Mouse (Mus musculus) liver, embryonic 13.5 days (tissue): ENCODE measurements at regions not wholly inside any gene's neighbourhood (a gene's known extent, or its start where the extent isn't known, plus 50 kb on each side); places are given as distances from the start of the nearest gene placed in this dataset.

Experiments used
- ATAC-seq: fragments of 200-750 bp; cut with Nextera tagmentation; 2 replicates; pipeline ENCODE4 v1.8.0; 2017; ENCODE audit warnings: low read depth, mild to moderate bottlenecking, moderate number of reproducible peaks, moderate library complexity
- DNase-seq: peaks from one replicate; pipeline ENCODE4 v3.0.0; 2022
- H3K27ac ChIP-seq: fragments of 300-500 bp; sonication (generic); 2 replicates; pipeline ENCODE4 v1.5.1; 2015; ENCODE audit warnings: moderate library complexity, mild to moderate bottlenecking, inconsistent platforms
- H3K27me3 ChIP-seq: fragments of 300-500 bp; sonication (generic); 2 replicates; pipeline ENCODE4 v1.6.1; 2015; ENCODE audit warnings: mild to moderate bottlenecking, inconsistent platforms
- H3K36me3 ChIP-seq: fragments of 300-500 bp; sonication (generic); 2 replicates; pipeline ENCODE4 v1.6.1; 2015; ENCODE audit warnings: mild to moderate bottlenecking, inconsistent platforms
- H3K4me1 ChIP-seq: fragments of 300-500 bp; sonication (generic); replicated peaks from 2 replicates; pipeline ENCODE4 v1.6.1; 2015; ENCODE audit warnings: inconsistent platforms
- H3K4me2 ChIP-seq: fragments of 300-500 bp; sonication (generic); 2 replicates; pipeline ENCODE4 v1.6.1; 2015; ENCODE audit warnings: inconsistent platforms, mild to moderate bottlenecking, moderate library complexity
- H3K4me3 ChIP-seq: fragments of 300-500 bp; sonication (generic); replicated peaks from 2 replicates; pipeline ENCODE4 v1.5.1; 2015; ENCODE audit warnings: mild to moderate bottlenecking, inconsistent platforms
- H3K9ac ChIP-seq: fragments of 300-500 bp; sonication (generic); 2 replicates; pipeline ENCODE4 v1.6.1; 2015; ENCODE audit warnings: mild to moderate bottlenecking, inconsistent platforms
- H3K9me3 ChIP-seq: fragments of 300-500 bp; sonication (generic); replicated peaks from 2 replicates; pipeline ENCODE4 v1.6.1; 2016; ENCODE audit warnings: inconsistent platforms
- WGBS: fragments of 180-500 bp; shearing (Covaris S2); methylation state at CpG from one replicate; pipeline ENCODE4 v1.1.7; 2015; ENCODE audit not compliant: insufficient replicate concordance; 5-methylcytosine and 5-hydroxymethylcytosine counted together

GRCm38 (mm10) chr16:15086556-15086955 is 180.2 kb downstream of the Efcab1 start:
- H3K27ac ChIP-seq, result no peak overlapping the region
- no peaks in the 10 kb centered on the region for H3K4me1 ChIP-seq
- no peaks in the 10 kb centered on the region for H3K9me3 ChIP-seq
- no peak overlapping the region for H3K9ac ChIP-seq
- no peaks in the 10 kb centered on the region for H3K36me3 ChIP-seq
- 61% methylated on average over 4 of the region's 4 CpGs for WGBS
- no peak for ATAC-seq
- peaks cover 19% of the 10 kb centered on the region for H3K27me3 ChIP-seq
- H3K4me3 ChIP-seq, result no peak overlapping the region
- H3K4me2 ChIP-seq, result no peak overlapping the region
- DNase-seq, result no peak

DNA sequence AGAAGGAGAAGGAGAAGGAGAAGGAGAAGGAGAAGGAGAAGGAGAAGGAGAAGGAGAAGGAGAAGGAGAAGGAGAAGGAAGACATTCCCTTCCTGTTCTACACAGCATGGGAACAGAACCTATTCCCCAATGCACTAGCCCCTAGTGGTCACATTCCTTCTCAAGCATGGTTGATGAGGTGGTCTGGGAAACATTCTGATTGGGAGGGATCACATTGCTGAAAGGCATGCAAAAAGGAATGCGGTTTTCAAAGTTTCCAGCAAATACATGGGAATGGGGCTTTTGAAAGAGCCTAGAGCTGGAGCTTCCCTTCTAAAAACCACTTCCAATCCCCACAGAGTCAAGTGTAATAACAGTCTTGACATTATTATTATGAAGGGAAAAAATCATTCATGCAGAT is 197.5 kb downstream of the Efcab1 start:
- H3K36me3 ChIP-seq, result no peaks in the 10 kb centered on the region
- H3K4me2 ChIP-seq, result no peak overlapping the region
- DNase-seq, result no peak

GRCm38 (mm10) chr16:15107234-15107633 is 200.8 kb downstream of the Efcab1 start:
- Histone ChIP-seq H3K36me3 (no peaks in the 10 kb centered on the region), H3K9ac (no peak overlapping the region), H3K9me3 (no peaks in the 10 kb centered on the region), H3K4me1 (no peaks in the 10 kb centered on the region), H3K4me2 (no peak overlapping the region), H3K4me3 (no peak overlapping the region), H3K27ac (no peak overlapping the region), H3K27me3 (no peaks in the 10 kb centered on the region)
- no peak for DNase-seq
- ATAC-seq, result no peak
- 36% methylated on average over 1 of the region's 1 CpGs for WGBS

More for the DNA sequence above, 197.5 kb downstream of the Efcab1 start:
- no peak overlapping the region for H3K9ac ChIP-seq
- no peaks in the 10 kb centered on the region for H3K9me3 ChIP-seq
- no peaks in the 10 kb centered on the region for H3K27me3 ChIP-seq
- no peak for ATAC-seq
- no peaks in the 10 kb centered on the region for H3K4me1 ChIP-seq
- H3K27ac ChIP-seq, result no peak overlapping the region
- 32% methylated on average over 1 of the region's 1 CpGs for WGBS
- no peak overlapping the region for H3K4me3 ChIP-seq

DNA sequence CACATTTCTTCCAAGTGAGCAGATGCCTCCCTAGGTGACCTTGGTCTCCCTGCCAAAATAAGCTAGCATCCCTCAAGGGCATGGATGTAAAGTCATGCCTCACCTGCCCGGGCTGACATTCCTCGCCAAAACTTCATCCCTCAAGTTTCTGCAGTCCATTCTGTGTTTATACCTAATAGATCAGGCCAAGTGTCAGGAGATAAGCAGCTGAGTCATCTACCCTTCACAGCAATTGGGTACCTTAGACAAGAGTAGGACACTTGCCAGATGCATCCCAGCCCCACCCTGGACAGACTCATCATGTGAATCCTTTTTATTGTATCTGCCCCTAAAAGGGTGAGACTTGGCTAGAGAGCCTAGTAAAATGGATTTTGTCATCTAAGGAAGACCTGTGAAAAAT is 204.1 kb upstream of the Gm21897 start:
- 63% methylated on average over 2 of the region's 2 CpGs for WGBS
- no peaks in the 10 kb centered on the region for H3K27me3 ChIP-seq
- no peak overlapping the region for H3K4me2 ChIP-seq
- no peaks in the 10 kb centered on the region for H3K36me3 ChIP-seq
- no peaks in the 10 kb centered on the region for H3K9me3 ChIP-seq
- H3K4me1 ChIP-seq, result no peaks in the 10 kb centered on the region
- no peak for DNase-seq
- no peak overlapping the region for H3K9ac ChIP-seq
- H3K27ac ChIP-seq, result no peak overlapping the region
- ATAC-seq, result no peak
- no peak overlapping the region for H3K4me3 ChIP-seq

- 27% methylated on average over 5 of the region's 5 CpGs for WGBS
- Histone ChIP-seq H3K36me3 (no peaks in the 10 kb centered on the region), H3K27me3 (no peaks in the 10 kb centered on the region), H3K9ac (no peak overlapping the region), H3K9me3 (no peaks in the 10 kb centered on the region), H3K4me3 (no peak overlapping the region), H3K27ac (no peak overlapping the region), H3K4me2 (no peak overlapping the region), H3K4me1 (no peaks in the 10 kb centered on the region)
- ATAC-seq (no peak), DNase-seq (no peak)
Measured at GRCm38 (mm10) chr16:15113989-15114556, 203.2 kb upstream of the Gm21897 start.

DNA sequence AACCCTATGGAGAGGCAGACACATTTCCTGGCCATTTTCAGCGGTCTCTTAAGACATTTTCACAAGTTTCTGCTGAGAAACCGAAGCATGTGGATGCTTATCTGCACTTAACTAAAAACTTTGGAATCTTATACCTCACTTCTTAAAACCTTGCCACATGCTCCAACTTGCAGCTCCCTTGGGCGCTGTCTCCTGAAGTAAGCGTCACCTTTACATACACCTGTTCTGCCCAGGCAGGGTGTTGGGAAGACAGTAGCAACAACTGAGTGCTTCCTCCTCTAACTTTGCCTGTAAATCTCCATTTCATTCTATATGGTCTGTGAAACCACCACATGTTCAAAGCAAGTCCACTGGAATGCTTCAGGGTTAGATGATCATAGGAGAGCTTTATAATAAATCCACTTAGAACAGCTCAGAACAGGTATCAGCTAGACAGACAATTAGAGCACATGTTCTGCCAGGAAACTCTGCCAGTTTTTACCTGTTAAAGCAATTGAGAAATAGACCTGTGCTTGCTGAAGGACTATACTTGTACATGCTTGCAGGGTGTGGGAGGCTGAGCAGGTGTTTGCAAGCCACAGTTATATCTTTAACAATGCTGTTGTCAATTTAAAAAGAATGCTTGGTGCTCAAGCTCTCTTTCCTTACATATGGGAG is 202.6 kb upstream of the Gm21897 start:
- Histone ChIP-seq H3K9me3 (no peaks in the 10 kb centered on the region), H3K9ac (no peak overlapping the region), H3K4me2 (no peak overlapping the region), H3K27ac (no peak overlapping the region), H3K27me3 (no peaks in the 10 kb centered on the region), H3K4me3 (no peak overlapping the region), H3K36me3 (no peaks in the 10 kb centered on the region), H3K4me1 (no peaks in the 10 kb centered on the region)
- no peak for DNase-seq
- WGBS, result 42% methylated on average over 4 of the region's 4 CpGs
- ATAC-seq, result no peak

DNA sequence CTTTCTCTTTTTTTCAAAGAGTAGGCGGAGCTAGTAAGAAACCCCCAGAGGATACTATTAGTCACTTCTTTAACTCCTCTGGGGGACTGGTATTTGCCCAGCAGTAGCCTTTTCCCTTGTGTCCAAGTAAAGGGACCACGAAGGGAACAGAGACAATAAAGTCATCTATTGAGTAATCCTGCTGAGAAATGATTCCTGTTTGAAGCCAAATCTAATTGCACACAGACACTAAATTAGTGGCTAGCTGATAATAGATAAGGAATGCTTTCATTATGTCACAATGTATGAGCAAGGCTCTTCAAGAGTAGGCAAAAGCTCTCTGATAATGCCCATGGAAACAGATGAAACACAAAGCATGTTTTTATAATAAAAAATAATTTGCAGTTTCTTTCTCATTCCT is 201.9 kb upstream of the Gm21897 start:
- Histone ChIP-seq H3K9me3 (no peaks in the 10 kb centered on the region), H3K27me3 (no peaks in the 10 kb centered on the region), H3K4me3 (no peak overlapping the region), H3K9ac (no peak overlapping the region), H3K27ac (no peak overlapping the region), H3K4me1 (no peaks in the 10 kb centered on the region), H3K4me2 (no peak overlapping the region), H3K36me3 (no peaks in the 10 kb centered on the region)
- WGBS, result 35% methylated on average over 2 of the region's 2 CpGs
- ATAC-seq (no peak), DNase-seq (no peak)

- Histone ChIP-seq H3K9me3 (no peaks in the 10 kb centered on the region), H3K27me3 (no peaks in the 10 kb centered on the region), H3K36me3 (no peaks in the 10 kb centered on the region), H3K9ac (no peak overlapping the region), H3K4me3 (no peak overlapping the region), H3K4me1 (no peaks in the 10 kb centered on the region), H3K27ac (no peak overlapping the region), H3K4me2 (no peak overlapping the region)
- ATAC-seq, result no peak
- WGBS, result 59% methylated on average over 1 of the region's 1 CpGs
- DNase-seq, result no peak
Measured at GRCm38 (mm10) chr16:15119799-15120198, 197.5 kb upstream of the Gm21897 start.

- H3K9me3 ChIP-seq, result no peaks in the 10 kb centered on the region
- no peaks in the 10 kb centered on the region for H3K4me1 ChIP-seq
- DNase-seq (no peak), ATAC-seq (no peak)
- no peak overlapping the region for H3K9ac ChIP-seq
- H3K4me3 ChIP-seq, result no peak overlapping the region
- H3K27me3 ChIP-seq, result no peaks in the 10 kb centered on the region
- no peaks in the 10 kb centered on the region for H3K36me3 ChIP-seq
- 57% methylated on average over 2 of the region's 2 CpGs for whole genome bisulfite sequencing
- no peak overlapping the region for H3K27ac ChIP-seq
- H3K4me2 ChIP-seq, result no peak overlapping the region
Measured at GRCm38 (mm10) chr16:15128996-15129395, 188.3 kb upstream of the Gm21897 start.

DNA sequence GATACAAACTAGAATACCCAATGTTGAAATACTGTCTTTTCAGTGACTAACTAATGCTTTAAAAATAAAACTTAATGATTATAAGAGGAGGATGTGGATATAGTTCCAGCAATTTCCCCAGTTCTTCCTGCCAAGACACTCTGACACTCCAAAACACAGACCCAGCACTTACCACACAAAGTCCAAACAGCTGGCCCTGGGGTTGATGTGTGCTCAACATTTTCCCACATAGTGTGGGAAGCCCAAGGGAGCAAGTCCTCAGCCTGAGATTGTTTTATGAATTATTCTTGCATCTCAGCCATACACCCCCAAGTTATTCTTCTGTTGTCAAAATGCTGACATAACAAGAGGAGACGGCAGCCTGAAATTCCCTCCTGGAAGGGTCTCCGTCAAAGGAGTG is 187.5 kb upstream of the Gm21897 start:
- H3K9me3 ChIP-seq, result no peaks in the 10 kb centered on the region
- no peak overlapping the region for H3K4me3 ChIP-seq
- no peaks in the 10 kb centered on the region for H3K27me3 ChIP-seq
- 82% methylated on average over 2 of the region's 2 CpGs for WGBS
- DNase-seq (no peak), ATAC-seq (no peak)
- no peaks in the 10 kb centered on the region for H3K4me1 ChIP-seq
- H3K9ac ChIP-seq, result no peak overlapping the region
- no peak overlapping the region for H3K27ac ChIP-seq
- H3K4me2 ChIP-seq, result no peak overlapping the region
- H3K36me3 ChIP-seq, result no peaks in the 10 kb centered on the region

- 50% methylated on average over 2 of the region's 2 CpGs for WGBS
- no peak for ATAC-seq
- Histone ChIP-seq H3K27me3 (no peaks in the 10 kb centered on the region), H3K4me1 (no peaks in the 10 kb centered on the region), H3K36me3 (no peaks in the 10 kb centered on the region), H3K9me3 (no peaks in the 10 kb centered on the region), H3K4me3 (no peak overlapping the region), H3K27ac (no peak overlapping the region), H3K4me2 (no peak overlapping the region), H3K9ac (no peak overlapping the region)
- no peak for DNase-seq
Measured at GRCm38 (mm10) chr16:15157852-15158251, 159.4 kb upstream of the Gm21897 start.

DNA sequence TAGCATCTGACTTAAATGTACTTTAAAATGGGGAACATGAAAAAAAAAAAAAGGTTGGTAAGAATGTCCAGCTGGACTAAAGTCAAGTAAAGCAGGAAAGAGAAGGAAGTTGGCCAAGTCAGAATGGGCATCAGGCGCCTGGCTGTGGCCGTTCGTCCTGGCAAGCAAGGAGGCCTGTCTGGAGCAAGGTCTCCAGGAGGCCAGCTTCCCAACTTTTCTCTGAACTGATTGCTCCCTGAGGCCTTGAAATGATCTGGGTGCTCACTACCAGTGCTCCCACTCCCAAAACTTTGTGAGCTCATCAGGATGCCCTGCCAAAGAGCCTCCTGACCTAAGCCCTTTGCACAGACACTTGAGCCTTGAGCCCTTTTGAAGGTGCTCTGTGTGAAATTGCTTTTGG is 141.7 kb upstream of the Gm21897 start:
- Histone ChIP-seq H3K27ac (no peak overlapping the region), H3K4me1 (no peaks in the 10 kb centered on the region), H3K9ac (no peak overlapping the region), H3K4me3 (no peak overlapping the region), H3K4me2 (no peak overlapping the region), H3K9me3 (peaks cover 12% of the 10 kb centered on the region; the same call in 1 of the 2 replicates), H3K36me3 (no peaks in the 10 kb centered on the region), H3K27me3 (no peaks in the 10 kb centered on the region)
- 81% methylated on average over 3 of the region's 3 CpGs for WGBS
- ATAC-seq (no peak), DNase-seq (no peak)
